Mouse (Mus musculus): Measurements from ENCODE around the gene Tat. TPM values are rescaled to one million over a fixed set of nuclear protein-coding genes. Genes with fewer than 3 reads are reported as not detected.

Gene Tat
- polyA plus RNA-seq, 1 experiment = not detected

DNA sequence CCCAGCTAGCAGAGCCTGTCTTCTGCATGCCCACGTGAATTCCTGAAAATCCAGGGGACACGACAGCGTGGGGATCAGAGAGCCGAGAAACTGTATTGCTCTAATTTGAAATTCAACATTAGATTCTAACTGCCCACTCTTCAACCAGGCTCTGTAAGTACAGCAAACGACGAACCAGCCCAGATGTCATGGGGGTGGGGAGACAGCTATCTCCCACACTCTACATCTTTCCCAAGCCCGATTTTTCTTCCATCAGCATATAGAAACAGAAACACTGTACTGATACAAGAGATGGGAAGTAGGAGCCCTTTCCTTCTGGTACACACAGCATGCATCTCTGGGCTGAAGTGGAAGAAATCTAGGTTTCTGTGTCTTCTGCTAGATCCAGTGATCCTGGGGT lies 38.1 kb upstream of the Tat start:
- Histone ChIP-seq H3K27me3 (replicated peaks; ENCODE audit: control insufficient read depth, insufficient read depth, low read length) (no peaks in the 10 kb centered on the region), H3K27ac (ENCODE audit: insufficient read depth, low read depth, low read length) (no peak overlapping the region), H3K36me3 (ENCODE audit: control insufficient read depth, insufficient read depth, low read length) (no peaks in the 10 kb centered on the region), H3K4me1 (ENCODE audit: control insufficient read depth, insufficient read depth, low read length) (peaks cover 3% of the 10 kb centered on the region; the same call in 1 of the 2 replicates), H3K4me3 (ENCODE audit: insufficient read depth, low read depth, low read length) (no peak overlapping the region)
- no peak for DNase-seq
- WGBS = 75% methylated on average over 7 of the region's 7 CpGs
- TF ChIP-seq POLR2A (IDR thresholded peaks at IDR 0.05; ENCODE audit: low read depth, low read length) (no peak), CTCF (conservative IDR thresholded peaks at IDR 0.05; ENCODE audit: insufficient read depth, insufficient read length, low read depth, low read length) (no peak)

DNA sequence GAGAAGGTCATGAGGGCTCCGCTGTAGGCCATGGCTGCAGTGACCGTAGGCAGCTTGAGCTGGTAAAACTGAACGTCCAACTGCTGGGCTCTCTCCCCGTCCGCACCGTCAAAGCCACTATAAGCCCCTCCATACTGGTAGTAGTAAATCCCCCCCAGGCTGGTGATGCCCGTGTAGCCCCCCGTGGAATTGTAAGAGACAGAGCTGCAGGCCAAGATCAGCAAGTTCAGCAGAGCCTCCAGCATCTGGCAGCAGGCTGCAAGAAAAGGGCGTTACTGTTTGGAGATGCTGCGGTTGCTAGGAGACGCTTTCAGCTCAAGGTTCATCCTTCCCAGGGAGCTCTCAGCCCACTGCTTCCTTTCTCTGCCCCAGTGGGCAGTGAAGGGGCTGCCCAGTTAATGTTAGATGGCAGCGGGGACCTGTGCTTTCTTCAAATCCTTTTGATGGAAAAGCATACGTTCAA lies 35.7 kb upstream of the Tat start:
- DNase-seq = peak; percentile 43
- H3K4me1 ChIP-seq (ENCODE audit: control insufficient read depth, insufficient read depth, low read length) = peaks cover 10% of the 10 kb centered on the region; the same call in 1 of the 2 replicates
- H3K4me3 ChIP-seq (ENCODE audit: insufficient read depth, low read depth, low read length) = no peak overlapping the region
- no peak for TF ChIP-seq CTCF (conservative IDR thresholded peaks at IDR 0.05; ENCODE audit: insufficient read depth, insufficient read length, low read depth, low read length)
- no peak for TF ChIP-seq POLR2A (IDR thresholded peaks at IDR 0.05; ENCODE audit: low read depth, low read length)
- H3K36me3 ChIP-seq (ENCODE audit: control insufficient read depth, insufficient read depth, low read length) = no peaks in the 10 kb centered on the region
- no peak overlapping the region for H3K27ac ChIP-seq (ENCODE audit: insufficient read depth, low read depth, low read length)
- 67% methylated on average over 13 of the region's 13 CpGs for WGBS
- no peaks in the 10 kb centered on the region for H3K27me3 ChIP-seq (replicated peaks; ENCODE audit: control insufficient read depth, insufficient read depth, low read length)

DNA sequence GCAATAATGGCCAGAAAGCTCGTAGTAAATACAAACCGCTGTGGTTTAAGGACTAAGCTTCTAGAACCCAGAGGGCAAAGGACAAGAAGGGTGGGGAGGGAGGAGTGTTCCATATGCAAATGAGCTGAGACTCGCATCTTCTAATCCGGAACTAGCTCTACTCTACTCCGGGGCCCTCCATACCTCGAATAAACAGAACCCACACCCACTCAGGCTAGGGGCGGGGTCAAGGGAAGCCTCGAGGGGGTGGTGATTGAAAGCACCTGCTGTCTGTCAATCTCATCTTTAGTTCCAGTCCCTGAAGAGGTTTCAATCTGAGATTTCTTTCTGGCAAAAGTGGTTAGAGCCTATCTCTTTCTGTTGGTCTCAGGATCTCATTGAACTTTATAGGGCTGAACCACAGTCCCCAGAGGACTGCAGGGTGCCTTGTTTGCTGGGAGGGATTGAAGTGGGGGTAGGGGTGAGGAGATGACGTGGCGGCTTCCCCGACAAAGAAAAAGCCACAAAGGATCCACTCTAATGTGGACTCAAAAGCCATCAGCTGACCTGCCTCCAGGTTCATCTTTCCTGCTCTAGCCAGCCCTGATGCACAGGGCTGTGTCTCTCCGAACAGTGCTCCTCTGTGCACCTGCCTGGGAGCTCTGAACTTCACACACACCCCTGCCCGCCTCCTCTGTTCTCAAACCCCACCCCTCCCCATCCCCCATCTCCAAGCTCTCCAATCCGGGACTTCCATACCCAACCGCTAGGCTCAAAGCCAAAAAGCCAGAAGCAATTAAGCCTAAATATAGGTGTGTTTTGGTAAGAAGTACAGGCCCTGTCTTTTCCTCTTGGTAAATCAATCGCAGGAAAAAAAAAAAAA lies 32.8 kb upstream of the Tat start:
- WGBS = 19% methylated on average over 16 of the region's 16 CpGs
- H3K4me1 ChIP-seq (ENCODE audit: control insufficient read depth, insufficient read depth, low read length) = peaks cover 10% of the 10 kb centered on the region; the same call in 1 of the 2 replicates
- no peak overlapping the region for H3K4me3 ChIP-seq (ENCODE audit: insufficient read depth, low read depth, low read length)
- TF ChIP-seq CTCF (conservative IDR thresholded peaks at IDR 0.05; ENCODE audit: insufficient read depth, insufficient read length, low read depth, low read length) (no peak), POLR2A (IDR thresholded peaks at IDR 0.05; ENCODE audit: low read depth, low read length) (no peak)
- H3K27me3 ChIP-seq (replicated peaks; ENCODE audit: control insufficient read depth, insufficient read depth, low read length) = no peaks in the 10 kb centered on the region
- no peaks in the 10 kb centered on the region for H3K36me3 ChIP-seq (ENCODE audit: control insufficient read depth, insufficient read depth, low read length)
- peak overlapping the region; percentile 18; the same call in 1 of the 2 replicates for H3K27ac ChIP-seq (ENCODE audit: insufficient read depth, low read depth, low read length)
- peak; percentile 82 for DNase-seq

DNA sequence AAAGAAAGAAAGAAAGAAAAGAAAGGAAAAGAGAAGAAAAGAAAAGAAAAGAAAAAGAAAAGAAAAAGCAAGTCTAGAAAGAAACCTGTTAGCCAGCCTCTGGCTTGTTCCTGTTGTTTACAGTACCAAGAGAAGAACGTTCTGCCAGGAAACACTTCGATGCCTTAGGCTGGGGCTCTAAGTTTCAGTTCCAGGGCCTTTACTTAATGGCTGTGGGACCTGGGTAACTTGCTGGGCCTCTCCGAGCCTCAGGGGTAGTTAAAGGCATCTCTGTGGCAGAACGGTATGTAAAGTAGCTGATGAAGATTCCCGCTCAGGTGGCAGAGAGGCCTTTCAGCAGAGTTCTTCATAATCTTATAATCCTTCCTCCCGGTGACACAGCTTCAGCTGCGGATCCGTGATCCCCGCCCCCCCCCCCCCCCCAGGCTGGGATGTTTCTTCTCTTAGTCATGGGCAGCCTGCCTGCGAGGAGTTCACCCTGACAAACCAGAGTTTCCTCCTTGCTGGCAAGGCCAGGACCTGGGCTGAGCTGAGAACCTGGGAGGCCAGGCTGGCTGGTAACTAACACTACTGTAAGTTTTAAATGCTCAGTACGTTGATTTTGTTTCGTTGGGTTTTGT lies 32.1 kb upstream of the Tat start:
- WGBS = 41% methylated on average over 12 of the region's 12 CpGs
- no peak for DNase-seq
- H3K27me3 ChIP-seq (replicated peaks; ENCODE audit: control insufficient read depth, insufficient read depth, low read length) = no peaks in the 10 kb centered on the region
- H3K4me1 ChIP-seq (ENCODE audit: control insufficient read depth, insufficient read depth, low read length) = peaks cover 10% of the 10 kb centered on the region; the same call in 1 of the 2 replicates
- peak overlapping the region; percentile 54 for H3K27ac ChIP-seq (ENCODE audit: insufficient read depth, low read depth, low read length)
- TF ChIP-seq POLR2A (IDR thresholded peaks at IDR 0.05; ENCODE audit: low read depth, low read length) (no peak), CTCF (conservative IDR thresholded peaks at IDR 0.05; ENCODE audit: insufficient read depth, insufficient read length, low read depth, low read length) (no peak)
- no peaks in the 10 kb centered on the region for H3K36me3 ChIP-seq (ENCODE audit: control insufficient read depth, insufficient read depth, low read length)
- no peak overlapping the region for H3K4me3 ChIP-seq (ENCODE audit: insufficient read depth, low read depth, low read length)

DNA sequence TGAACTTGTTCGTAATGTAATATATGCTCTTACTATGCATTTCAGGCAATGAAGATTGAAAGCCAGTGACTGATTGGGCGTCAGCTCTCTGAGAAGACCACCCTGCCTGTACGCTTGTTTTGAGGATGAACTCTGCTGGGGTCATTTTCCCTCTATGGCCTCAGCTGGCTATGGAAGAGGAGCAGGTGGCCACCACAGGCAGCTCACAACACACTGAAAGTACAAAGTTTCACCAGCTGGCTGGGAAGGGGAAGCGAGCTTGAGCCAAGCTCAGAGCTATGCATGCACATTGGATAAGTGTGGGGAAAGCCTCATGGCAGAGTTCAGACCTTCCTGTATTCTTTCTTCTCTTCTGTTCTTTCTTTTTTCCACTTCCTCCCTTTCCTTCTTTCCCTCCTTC lies 31.1 kb upstream of the Tat start:
- TF ChIP-seq CTCF (conservative IDR thresholded peaks at IDR 0.05; ENCODE audit: insufficient read depth, insufficient read length, low read depth, low read length) (no peak), POLR2A (IDR thresholded peaks at IDR 0.05; ENCODE audit: low read depth, low read length) (no peak)
- H3K4me3 ChIP-seq (ENCODE audit: insufficient read depth, low read depth, low read length) = no peak overlapping the region
- H3K36me3 ChIP-seq (ENCODE audit: control insufficient read depth, insufficient read depth, low read length) = no peaks in the 10 kb centered on the region
- 95% methylated on average over 4 of the region's 4 CpGs for WGBS
- no peaks in the 10 kb centered on the region for H3K27me3 ChIP-seq (replicated peaks; ENCODE audit: control insufficient read depth, insufficient read depth, low read length)
- DNase-seq = peak; percentile 32
- peaks cover 10% of the 10 kb centered on the region; the same call in 1 of the 2 replicates for H3K4me1 ChIP-seq (ENCODE audit: control insufficient read depth, insufficient read depth, low read length)
- H3K27ac ChIP-seq (ENCODE audit: insufficient read depth, low read depth, low read length) = no peak overlapping the region

DNA sequence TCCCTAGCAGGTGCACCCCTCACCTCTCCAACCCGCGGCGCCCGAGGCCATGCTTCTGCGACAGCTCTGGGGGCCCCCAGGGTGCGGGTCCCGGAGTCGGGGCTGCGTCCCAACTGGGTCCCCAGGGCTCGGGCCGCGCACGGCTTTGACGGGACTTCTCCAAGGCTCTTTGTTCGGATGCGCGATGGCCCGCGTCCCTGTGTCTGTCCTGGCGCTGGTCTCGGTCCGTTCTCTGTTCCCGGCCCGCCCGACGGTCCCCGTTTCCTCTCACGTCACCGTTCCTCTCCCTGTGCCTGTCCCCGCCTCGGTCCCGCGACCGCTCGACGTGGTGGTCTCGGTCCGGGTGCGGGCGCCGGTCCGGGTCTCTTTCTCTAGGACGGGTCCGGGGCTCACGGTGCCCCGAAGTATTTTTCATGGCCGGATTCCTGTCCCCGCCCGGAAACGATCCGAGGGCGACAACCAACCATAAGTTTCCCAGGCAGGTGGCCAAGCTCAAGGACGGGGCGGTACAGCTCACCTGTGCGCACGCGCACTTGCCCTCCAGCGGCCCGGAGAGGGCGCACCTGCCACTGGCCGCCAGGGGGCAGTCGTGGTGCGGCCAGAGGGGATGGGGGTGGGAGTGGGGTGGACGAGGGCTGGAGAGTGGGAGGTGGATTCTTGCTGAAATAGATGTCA lies 28.4 kb upstream of the Tat start, which contains the start of gene Marveld3:
Gene Marveld3 (minus strand): TSS at position 511 of the 675 bp plus-strand sequence.
- peak within 1 kb of the TSS; percentile 78 for H3K4me3 ChIP-seq (ENCODE audit: insufficient read depth, low read depth, low read length)
- TF ChIP-seq POLR2A (IDR thresholded peaks at IDR 0.05; ENCODE audit: low read depth, low read length) (no peak), CTCF (conservative IDR thresholded peaks at IDR 0.05; ENCODE audit: insufficient read depth, insufficient read length, low read depth, low read length) (peak; percentile 77)
- DNase-seq = peak; percentile 86
- peaks cover 9% of the 10 kb centered on the region; the same call in 1 of the 2 replicates for H3K4me1 ChIP-seq (ENCODE audit: control insufficient read depth, insufficient read depth, low read length)
- under 1% methylated on average over 64 of the region's 64 CpGs for WGBS
- peak within 1 kb of the TSS; percentile 69; the same call in 1 of the 2 replicates for H3K27ac ChIP-seq (ENCODE audit: insufficient read depth, low read depth, low read length)
- no peaks in the 10 kb centered on the region for H3K36me3 ChIP-seq (ENCODE audit: control insufficient read depth, insufficient read depth, low read length)
- no peaks in the 10 kb centered on the region for H3K27me3 ChIP-seq (replicated peaks; ENCODE audit: control insufficient read depth, insufficient read depth, low read length)

Data from kidney, adult 2 months (tissue).